Mouse (Mus musculus): ENCODE data around the gene Grin3b.

The Grin3b gene

GRCm38 (mm10) chr10:79936284-79936910, 34.1 kb upstream of the Grin3b start:
- no peak for DNase-seq (ENCODE audit: low spot score in 2 of 2)

- DNase-seq (ENCODE audit: low spot score in 2 of 2): peak; percentile 43 to 44
Observed at GRCm38 (mm10) chr10:79936911-79937441, 33.5 kb upstream of the Grin3b start.

GRCm38 (mm10) chr10:79937775-79938526, 32.6 kb upstream of the Grin3b start:
- no peak for DNase-seq (ENCODE audit: low spot score in 2 of 2)

GRCm38 (mm10) chr10:79940749-79941148, 29.8 kb upstream of the Grin3b start:
- no peak for DNase-seq (ENCODE audit: low spot score in 2 of 2)

GRCm38 (mm10) chr10:79942988-79943387, 27.5 kb upstream of the Grin3b start:
- DNase-seq (ENCODE audit: low spot score in 2 of 2): no peak

- DNase-seq (ENCODE audit: low spot score in 2 of 2): no peak
Observed at GRCm38 (mm10) chr10:79943471-79943901, 27.0 kb upstream of the Grin3b start.

GRCm38 (mm10) chr10:79945507-79946234, 24.8 kb upstream of the Grin3b start:
- DNase-seq (ENCODE audit: low spot score in 2 of 2): no peak

GRCm38 (mm10) chr10:79946752-79947322, 23.7 kb upstream of the Grin3b start:
- DNase-seq (ENCODE audit: low spot score in 2 of 2): no peak

GRCm38 (mm10) chr10:79947502-79947901, 23.0 kb upstream of the Grin3b start:
- no peak for DNase-seq (ENCODE audit: low spot score in 2 of 2)

- DNase-seq (ENCODE audit: low spot score in 2 of 2): no peak
Observed at GRCm38 (mm10) chr10:79949873-79950272, 20.6 kb upstream of the Grin3b start.

- no peak for DNase-seq (ENCODE audit: low spot score in 2 of 2)
Observed at GRCm38 (mm10) chr10:79950661-79951060, 19.9 kb upstream of the Grin3b start.

GRCm38 (mm10) chr10:79953946-79954345, 16.6 kb upstream of the Grin3b start:
- DNase-seq (ENCODE audit: low spot score in 2 of 2): peak in 1 of 2 experiments; percentile 61

GRCm38 (mm10) chr10:79955691-79956090, 14.8 kb upstream of the Grin3b start:
- no peak for DNase-seq (ENCODE audit: low spot score in 2 of 2)

GRCm38 (mm10) chr10:79956643-79957154, 13.8 kb upstream of the Grin3b start:
- no peak for DNase-seq (ENCODE audit: low spot score in 2 of 2)

- peak; percentile 65 to 83 for DNase-seq (ENCODE audit: low spot score in 2 of 2)
Observed at GRCm38 (mm10) chr10:79958140-79958816, 12.2 kb upstream of the Grin3b start.

GRCm38 (mm10) chr10:79959412-79959811, 11.1 kb upstream of the Grin3b start:
- peak in 1 of 2 experiments; percentile 28 for DNase-seq (ENCODE audit: low spot score in 2 of 2)

- DNase-seq (ENCODE audit: low spot score in 2 of 2): peak; percentile 99 to 100
Observed at GRCm38 (mm10) chr10:79959847-79960601, 10.5 kb upstream of the Grin3b start, which contains the start of gene Wdr18. Gene Wdr18 (plus strand): TSS chr10:79960152.

GRCm38 (mm10) chr10:79960671-79961294, 9.7 kb upstream of the Grin3b start:
- DNase-seq (ENCODE audit: low spot score in 2 of 2): no peak

- no peak for DNase-seq (ENCODE audit: low spot score in 2 of 2)
Observed at GRCm38 (mm10) chr10:79964727-79965126, 5.8 kb upstream of the Grin3b start.

- DNase-seq (ENCODE audit: low spot score in 2 of 2): no peak
Observed at GRCm38 (mm10) chr10:79965325-79965724, 5.2 kb upstream of the Grin3b start.
